Mouse (Mus musculus) small intestine, adult 2 months (tissue): ENCODE measurements around the gene Pomgnt2.

Source experiments
- CTCF ChIP-seq: fragments of 200-500 bp; IDR thresholded peaks from 2 replicates; pipeline ENCODE4 v1.5.1; 2012; ENCODE audit warnings: low read depth, mild to moderate bottlenecking, control low read depth, inconsistent platforms, low read length, moderate library complexity, mixed read lengths; ENCODE audit not compliant: insufficient replicate concordance, insufficient read length; ENCODE audit errors: extremely low read depth
- POLR2A ChIP-seq: fragments of 200-500 bp; IDR thresholded peaks from 2 replicates; pipeline ENCODE4 v1.6.1; 2012; ENCODE audit warnings: low read depth, mild to moderate bottlenecking, control low read depth, inconsistent platforms, low read length, moderate library complexity

DNA sequence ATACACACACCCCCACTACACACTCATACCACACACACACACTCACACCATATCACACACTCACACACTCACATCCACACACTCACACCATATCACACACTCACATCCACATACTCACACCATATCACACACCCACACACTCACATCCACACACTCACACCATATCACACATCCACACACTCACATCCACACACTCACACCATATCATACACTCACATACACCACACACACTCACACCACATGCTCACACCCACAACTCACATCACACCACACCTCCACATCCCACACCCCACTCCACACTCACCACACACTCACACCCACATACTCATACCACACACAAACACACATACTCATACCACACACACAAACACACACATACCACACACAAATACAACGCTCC, 38.0 kb upstream of the Pomgnt2 start:
- TF ChIP-seq CTCF (no peak), POLR2A (no peak)
